24 mouse cellular contexts compared by ENCODE assay signal in genomic region chr10:23626201-23626600, GRCm38 (mm10).
DNase-seq lines count a peak whose midpoint lies in the region; ATAC-seq and TF ChIP-seq lines count a peak whose summit lies in the region.
"Had no signal": no experiment of that assay in that cellular context is flagged by ENCODE, and none has a peak within 500 bp of the region (broad histone marks: within the 10 kb centered on the region; RNA-seq: fewer than 3 reads in every experiment).

No protein-coding gene starts in this region.

- TF ChIP-seq CTCF in lung, embryonic 14.5 days (IDR thresholded peaks at IDR 0.05; ENCODE audit: low read depth), result no peak

- ATAC-seq in frontal cortex, adult (ENCODE audit: low TSS enrichment), result peak; percentile 88
- ATAC-seq in lung, embryonic 14.5 days (ENCODE audit: insufficient read depth), result no peak
- ATAC-seq: activated CD4-positive, CD25-positive, alpha-beta regulatory T cell, adult 4 months; intestine, embryonic 16.5 days; midbrain, embryonic 16.5 days had no signal

- H3K27me3 ChIP-seq in lung, embryonic 14.5 days (ENCODE audit: insufficient read depth, low read length), result no peaks in the 10 kb centered on the region
- H3K27me3 ChIP-seq: limb, embryonic 12.5 days; liver, embryonic 15.5 days had no signal

- H3K4me3 ChIP-seq in lung, embryonic 14.5 days (ENCODE audit: low read depth, low read length), result no peak overlapping the region
- H3K4me3 ChIP-seq: limb, embryonic 12.5 days; liver, embryonic 15.5 days had no signal

- H3K9me3 ChIP-seq in lung, embryonic 14.5 days (ENCODE audit: low read depth, low read length), result no peaks in the 10 kb centered on the region
- H3K9me3 ChIP-seq: limb, embryonic 12.5 days; liver, embryonic 15.5 days had no signal

- H3K36me3 ChIP-seq in lung, embryonic 14.5 days (ENCODE audit: insufficient read depth), result no peaks in the 10 kb centered on the region
- H3K36me3 ChIP-seq: limb, embryonic 12.5 days; liver, embryonic 15.5 days had no signal

- H3K4me1 ChIP-seq in lung, embryonic 14.5 days (ENCODE audit: insufficient read depth), result no peaks in the 10 kb centered on the region
- H3K4me1 ChIP-seq: limb, embryonic 12.5 days; liver, embryonic 15.5 days had no signal

- 63% methylated on average over 4 of the region's 4 CpGs for whole genome bisulfite sequencing in lung, embryonic 14.5 days

- no peak overlapping the region for H3K9ac ChIP-seq in lung, embryonic 14.5 days
- H3K9ac ChIP-seq: limb, embryonic 12.5 days; liver, embryonic 15.5 days had no signal

- DNase-seq in frontal cortex, postnatal 14 days (ENCODE audit: low spot score in 2 of 2), result no peak
- peak; percentile 47 for DNase-seq in lung, embryonic 14.5 days
- no peak for DNase-seq in lung, adult 18-20 months
- DNase-seq in brain, adult 2 months (ENCODE audit: low read depth, low spot score), result peak; percentile 55
- no peak for DNase-seq in gastrocnemius, postnatal 14 days
- no peak for DNase-seq in heart, postnatal 10 days
- DNase-seq: adrenal gland, adult 2 months; adrenal gland, postnatal 36 days; B cell, adult 2 months; cerebellum, adult 2 months; kidney, adult 8-10 months; kidney, postnatal 4 days; lung, postnatal 36 days; thymus, adult 18-20 months; thymus, postnatal 36 days had no signal

- intact Hi-C loops in gastrocnemius, postnatal 14 days (cut with DNase I; ENCODE audit: low total_unique reads), result no loop called here
- intact Hi-C loops in heart, postnatal 10 days (cut with DNase I), result no loop called here

- no peak overlapping the region for H3K4me2 ChIP-seq in lung, embryonic 14.5 days
- H3K4me2 ChIP-seq: limb, embryonic 12.5 days; liver, embryonic 15.5 days; midbrain, embryonic 11.5 days had no signal

- H3K27ac ChIP-seq in lung, embryonic 14.5 days (ENCODE audit: low read depth), result no peak overlapping the region
- H3K27ac ChIP-seq: kidney, postnatal 0 days; limb, embryonic 12.5 days; liver, embryonic 15.5 days; stomach, postnatal 0 days had no signal

Comparison
In these comparisons a context has a peak if more than half of its experiments do, and no peak if none do; other contexts are left out.
1. DNase-seq: peak in lung, embryonic 14.5 days (single experiment) and brain, adult 2 months (single experiment); none in frontal cortex, postnatal 14 days (0 of 2), lung, adult 18-20 months (0 of 2), gastrocnemius, postnatal 14 days (single experiment) and heart, postnatal 10 days (0 of 2).